Mouse (Mus musculus): Measurements from ENCODE around the gene Ltbp3. TPM values are rescaled to one million over a fixed set of nuclear protein-coding genes. Genes with fewer than 3 reads are reported as not detected.

Gene Ltbp3
- polyA plus RNA-seq, 1 experiment from 2014 or later, result 5.5 TPM

DNA sequence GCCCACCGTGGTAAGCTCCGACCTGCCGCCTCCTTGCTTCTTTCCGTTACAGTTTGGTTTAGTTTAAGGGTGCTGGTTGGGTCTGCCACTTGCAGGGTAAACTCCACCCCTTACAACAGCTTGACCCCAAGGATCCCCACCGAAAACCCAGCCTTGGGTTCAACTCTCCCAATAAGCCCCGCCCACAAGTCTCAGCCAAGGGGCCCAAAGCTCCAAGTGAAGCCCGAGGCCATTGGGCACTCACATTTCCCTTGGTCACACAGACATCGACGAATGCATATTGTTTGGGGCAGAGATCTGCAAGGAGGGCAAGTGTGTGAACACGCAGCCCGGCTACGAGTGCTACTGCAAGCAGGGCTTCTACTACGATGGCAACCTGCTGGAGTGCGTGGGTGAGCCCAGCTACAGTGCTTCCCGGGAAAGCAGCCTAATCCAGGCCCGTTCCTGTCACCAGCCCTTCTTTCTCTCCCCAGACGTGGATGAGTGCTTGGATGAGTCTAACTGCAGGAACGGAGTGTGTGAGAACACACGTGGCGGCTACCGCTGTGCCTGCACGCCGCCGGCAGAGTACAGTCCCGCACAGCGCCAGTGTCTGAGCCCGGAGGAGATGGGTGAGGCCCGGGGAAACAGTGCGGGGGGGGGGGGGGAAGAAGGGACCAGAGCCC, 15.7 kb downstream of the Ltbp3 start:
- H3K4me3 ChIP-seq (ENCODE audit: low read depth, low read length), result peak overlapping the region; percentile 14; the same call in 1 of the 2 replicates
- H3K27ac ChIP-seq (ENCODE audit: low read depth, low read length), result no peak overlapping the region
- H3K4me2 ChIP-seq (ENCODE audit: low read depth, low read length, severe bottlenecking), result peak overlapping the region; percentile 42
- no peaks in the 10 kb centered on the region for H3K9me3 ChIP-seq (ENCODE audit: control insufficient read depth, low read length)
- H3K9ac ChIP-seq (ENCODE audit: low read length), result peak overlapping the region; percentile 44
- H3K36me3 ChIP-seq (ENCODE audit: control insufficient read depth, insufficient read depth, low read length), result peaks cover 2% of the 10 kb centered on the region; the same call in 1 of the 2 replicates
- DNase-seq (ENCODE audit: low spot score) (peak; percentile 66), ATAC-seq (replicated peaks; ENCODE audit: low FRiP score) (0 out of 2 replicates have a peak, but pooled peaks have one; percentile 2)
- 7% methylated on average over 28 of the region's 29 CpGs for WGBS
- H3K27me3 ChIP-seq (ENCODE audit: control insufficient read depth, insufficient read depth, low read length), result peaks cover 27% of the 10 kb centered on the region
- H3K4me1 ChIP-seq (replicated peaks; ENCODE audit: control insufficient read depth, insufficient read depth, low read length), result peaks cover 10% of the 10 kb centered on the region

DNA sequence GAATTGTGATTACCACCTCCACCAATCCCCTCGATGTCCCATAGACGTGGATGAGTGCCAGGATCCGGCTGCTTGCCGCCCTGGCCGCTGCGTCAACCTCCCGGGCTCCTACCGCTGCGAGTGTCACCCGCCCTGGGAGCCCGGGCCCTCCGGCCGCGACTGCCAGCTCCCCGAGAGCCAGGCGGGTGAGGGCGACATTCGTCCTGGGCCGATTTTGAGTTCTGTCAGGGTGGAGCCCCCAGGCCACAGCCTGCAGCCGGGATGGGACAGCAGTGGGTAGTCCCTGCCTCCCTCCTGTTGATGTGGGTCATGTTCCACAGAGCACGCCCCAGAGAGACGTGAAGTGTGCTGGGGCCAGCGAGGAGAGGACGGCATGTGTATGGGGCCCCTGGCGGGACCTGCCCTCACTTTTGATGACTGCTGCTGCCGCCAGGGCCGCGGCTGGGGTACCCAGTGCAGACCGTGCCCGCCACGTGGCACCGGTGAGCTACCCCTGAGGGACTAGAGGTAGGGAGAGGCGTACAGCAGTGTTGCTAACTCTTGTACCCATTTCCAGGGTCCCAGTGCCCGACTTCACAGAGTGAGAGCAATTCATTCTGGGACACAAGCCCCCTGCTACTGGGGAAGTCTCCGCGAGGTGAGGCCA, 16.4 kb downstream of the Ltbp3 start:
- DNase-seq (ENCODE audit: low spot score) (no peak), ATAC-seq (replicated peaks; ENCODE audit: low FRiP score) (peak; percentile 18; the same call in 1 of the 2 replicates)
- Histone ChIP-seq H3K4me1 (replicated peaks; ENCODE audit: control insufficient read depth, insufficient read depth, low read length) (peaks cover 8% of the 10 kb centered on the region), H3K9me3 (ENCODE audit: control insufficient read depth, low read length) (no peaks in the 10 kb centered on the region), H3K27ac (ENCODE audit: low read depth, low read length) (no peak overlapping the region), H3K4me3 (ENCODE audit: low read depth, low read length) (peak overlapping the region; percentile 14; the same call in 1 of the 2 replicates), H3K36me3 (ENCODE audit: control insufficient read depth, insufficient read depth, low read length) (peaks cover 2% of the 10 kb centered on the region; the same call in 1 of the 2 replicates), H3K9ac (ENCODE audit: low read length) (peak overlapping the region; percentile 44), H3K4me2 (ENCODE audit: low read depth, low read length, severe bottlenecking) (peak overlapping the region; percentile 42), H3K27me3 (ENCODE audit: control insufficient read depth, insufficient read depth, low read length) (peaks cover 21% of the 10 kb centered on the region)
- WGBS, result 14% methylated on average over 36 of the region's 36 CpGs

DNA sequence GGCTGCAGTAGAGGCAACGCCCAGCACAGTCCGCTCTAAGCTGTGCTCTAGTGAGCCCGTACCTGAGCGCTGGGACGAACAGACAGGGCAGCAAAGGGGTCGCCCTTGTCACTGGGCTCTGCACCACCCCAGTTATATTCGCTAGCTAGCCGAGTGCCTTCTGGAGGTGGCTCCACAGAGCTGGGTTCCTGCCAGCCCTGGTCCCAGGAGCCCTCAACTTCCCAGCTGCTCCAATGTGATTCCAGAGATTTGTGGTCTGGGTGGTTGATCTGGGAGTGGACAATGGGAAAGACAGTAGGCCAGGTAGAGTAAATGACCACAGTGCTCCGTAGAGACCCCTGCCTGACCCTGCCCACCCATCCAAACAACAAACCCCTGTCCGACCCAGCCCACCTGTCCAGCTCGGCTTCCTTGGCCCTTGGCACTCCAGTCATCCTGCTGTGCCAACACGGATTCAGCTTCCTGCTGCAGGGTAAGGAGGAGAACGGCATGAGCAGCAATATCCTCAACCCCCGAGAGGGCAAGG, 18.2 kb downstream of the Ltbp3 start:
- Histone ChIP-seq H3K36me3 (ENCODE audit: control insufficient read depth, insufficient read depth, low read length) (peaks cover 2% of the 10 kb centered on the region; the same call in 1 of the 2 replicates), H3K9ac (ENCODE audit: low read length) (no peak overlapping the region), H3K4me2 (ENCODE audit: low read depth, low read length, severe bottlenecking) (no peak overlapping the region), H3K9me3 (ENCODE audit: control insufficient read depth, low read length) (no peaks in the 10 kb centered on the region), H3K27me3 (ENCODE audit: control insufficient read depth, insufficient read depth, low read length) (peaks cover 16% of the 10 kb centered on the region), H3K4me3 (ENCODE audit: low read depth, low read length) (no peak overlapping the region), H3K4me1 (replicated peaks; ENCODE audit: control insufficient read depth, insufficient read depth, low read length) (peaks cover 8% of the 10 kb centered on the region), H3K27ac (ENCODE audit: low read depth, low read length) (no peak overlapping the region)
- no peak for DNase-seq (ENCODE audit: low spot score)
- 92% methylated on average over 14 of the region's 14 CpGs for WGBS
- no peak for ATAC-seq (replicated peaks; ENCODE audit: low FRiP score)

DNA sequence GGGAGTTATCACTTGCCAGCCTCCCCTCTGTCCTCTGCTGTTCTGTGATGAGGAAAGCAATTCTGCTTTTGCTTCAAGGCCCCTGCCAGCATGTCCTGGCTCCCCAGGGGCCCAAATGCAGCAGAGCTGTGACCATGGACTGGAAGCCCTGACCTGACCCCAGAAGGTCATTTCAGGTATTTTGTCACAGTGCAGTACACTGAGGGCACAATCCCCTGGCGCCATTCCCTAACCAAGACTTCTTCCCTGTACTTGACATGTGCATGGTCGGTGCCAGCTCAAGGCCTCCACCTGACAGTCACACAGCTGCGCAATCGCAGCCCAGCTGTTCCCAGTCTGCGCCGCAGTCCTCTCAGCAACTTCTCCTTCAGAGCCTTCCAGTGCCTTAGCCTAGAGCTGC, 22.5 kb downstream of the Ltbp3 start:
- H3K9ac ChIP-seq (ENCODE audit: low read length), result no peak overlapping the region
- ATAC-seq (replicated peaks; ENCODE audit: low FRiP score) (no peak), DNase-seq (ENCODE audit: low spot score) (no peak)
- H3K4me2 ChIP-seq (ENCODE audit: low read depth, low read length, severe bottlenecking), result no peak overlapping the region
- H3K27me3 ChIP-seq (ENCODE audit: control insufficient read depth, insufficient read depth, low read length), result no peaks in the 10 kb centered on the region; the same call in 1 of the 2 replicates
- H3K27ac ChIP-seq (ENCODE audit: low read depth, low read length), result no peak overlapping the region
- H3K4me1 ChIP-seq (replicated peaks; ENCODE audit: control insufficient read depth, insufficient read depth, low read length), result no peaks in the 10 kb centered on the region
- no peak overlapping the region for H3K4me3 ChIP-seq (ENCODE audit: low read depth, low read length)
- 93% methylated on average over 6 of the region's 6 CpGs for WGBS
- peaks cover 2% of the 10 kb centered on the region; the same call in 1 of the 2 replicates for H3K36me3 ChIP-seq (ENCODE audit: control insufficient read depth, insufficient read depth, low read length)
- H3K9me3 ChIP-seq (ENCODE audit: control insufficient read depth, low read length), result no peaks in the 10 kb centered on the region

DNA sequence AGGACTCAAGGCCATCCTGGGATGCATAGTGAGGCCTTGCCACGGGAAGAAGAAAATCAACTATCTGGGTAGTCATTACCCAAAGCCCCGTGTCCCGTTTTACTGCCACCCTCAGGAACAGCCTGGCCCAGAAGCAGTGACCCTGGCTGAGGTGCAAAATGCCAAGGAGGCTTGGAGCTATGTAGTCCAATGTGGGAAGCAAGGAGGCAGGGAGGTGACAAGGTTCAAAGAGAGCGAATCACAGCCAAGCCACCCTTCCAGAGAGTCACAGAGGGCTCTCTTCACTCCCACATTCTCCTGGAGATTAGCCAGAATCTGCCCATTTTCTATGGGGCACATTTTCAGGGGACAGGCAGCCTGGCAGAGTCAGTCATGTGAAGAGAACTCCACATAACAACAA, 26.6 kb downstream of the Ltbp3 start:
- H3K4me2 ChIP-seq (ENCODE audit: low read depth, low read length, severe bottlenecking), result no peak overlapping the region
- DNase-seq (ENCODE audit: low spot score) (no peak), ATAC-seq (replicated peaks; ENCODE audit: low FRiP score) (no peak)
- peaks cover 5% of the 10 kb centered on the region for H3K4me1 ChIP-seq (replicated peaks; ENCODE audit: control insufficient read depth, insufficient read depth, low read length)
- no peak overlapping the region for H3K4me3 ChIP-seq (ENCODE audit: low read depth, low read length)
- H3K9me3 ChIP-seq (ENCODE audit: control insufficient read depth, low read length), result no peaks in the 10 kb centered on the region
- H3K27ac ChIP-seq (ENCODE audit: low read depth, low read length), result no peak overlapping the region
- H3K27me3 ChIP-seq (ENCODE audit: control insufficient read depth, insufficient read depth, low read length), result no peaks in the 10 kb centered on the region
- H3K9ac ChIP-seq (ENCODE audit: low read length), result no peak overlapping the region
- H3K36me3 ChIP-seq (ENCODE audit: control insufficient read depth, insufficient read depth, low read length), result no peaks in the 10 kb centered on the region; the same call in 1 of the 2 replicates
- 87% methylated on average over 4 of the region's 4 CpGs for WGBS

DNA sequence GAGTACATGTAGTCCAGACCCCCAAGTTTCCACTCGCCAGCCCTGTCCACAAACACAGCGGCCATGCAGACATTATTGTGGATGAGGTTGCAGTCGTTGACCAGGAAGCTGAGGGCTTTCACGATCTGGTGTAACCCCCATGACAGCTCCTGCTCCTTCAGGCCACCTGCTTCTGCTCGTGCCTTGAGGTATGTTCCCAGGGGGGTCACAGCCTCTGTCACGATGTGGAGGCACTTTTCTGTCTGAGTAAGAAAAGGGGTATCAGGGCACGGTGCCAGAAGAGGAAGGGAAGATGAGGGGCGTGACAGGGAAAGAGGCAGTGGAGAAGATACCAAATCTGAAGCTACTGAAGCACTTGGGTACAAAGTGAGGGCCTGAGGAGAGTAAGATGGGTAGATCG, 29.6 kb downstream of the Ltbp3 start:
- ATAC-seq (replicated peaks; ENCODE audit: low FRiP score) (no peak), DNase-seq (ENCODE audit: low spot score) (no peak)
- H3K9me3 ChIP-seq (ENCODE audit: control insufficient read depth, low read length), result no peaks in the 10 kb centered on the region
- H3K4me3 ChIP-seq (ENCODE audit: low read depth, low read length), result peak overlapping the region; percentile 62
- H3K36me3 ChIP-seq (ENCODE audit: control insufficient read depth, insufficient read depth, low read length), result no peaks in the 10 kb centered on the region
- H3K27ac ChIP-seq (ENCODE audit: low read depth, low read length), result no peak overlapping the region
- peak overlapping the region; percentile 73 for H3K4me2 ChIP-seq (ENCODE audit: low read depth, low read length, severe bottlenecking)
- H3K9ac ChIP-seq (ENCODE audit: low read length), result peak overlapping the region; percentile 78
- H3K27me3 ChIP-seq (ENCODE audit: control insufficient read depth, insufficient read depth, low read length), result no peaks in the 10 kb centered on the region
- 52% methylated on average over 9 of the region's 9 CpGs for WGBS
- peaks cover 5% of the 10 kb centered on the region for H3K4me1 ChIP-seq (replicated peaks; ENCODE audit: control insufficient read depth, insufficient read depth, low read length)

DNA sequence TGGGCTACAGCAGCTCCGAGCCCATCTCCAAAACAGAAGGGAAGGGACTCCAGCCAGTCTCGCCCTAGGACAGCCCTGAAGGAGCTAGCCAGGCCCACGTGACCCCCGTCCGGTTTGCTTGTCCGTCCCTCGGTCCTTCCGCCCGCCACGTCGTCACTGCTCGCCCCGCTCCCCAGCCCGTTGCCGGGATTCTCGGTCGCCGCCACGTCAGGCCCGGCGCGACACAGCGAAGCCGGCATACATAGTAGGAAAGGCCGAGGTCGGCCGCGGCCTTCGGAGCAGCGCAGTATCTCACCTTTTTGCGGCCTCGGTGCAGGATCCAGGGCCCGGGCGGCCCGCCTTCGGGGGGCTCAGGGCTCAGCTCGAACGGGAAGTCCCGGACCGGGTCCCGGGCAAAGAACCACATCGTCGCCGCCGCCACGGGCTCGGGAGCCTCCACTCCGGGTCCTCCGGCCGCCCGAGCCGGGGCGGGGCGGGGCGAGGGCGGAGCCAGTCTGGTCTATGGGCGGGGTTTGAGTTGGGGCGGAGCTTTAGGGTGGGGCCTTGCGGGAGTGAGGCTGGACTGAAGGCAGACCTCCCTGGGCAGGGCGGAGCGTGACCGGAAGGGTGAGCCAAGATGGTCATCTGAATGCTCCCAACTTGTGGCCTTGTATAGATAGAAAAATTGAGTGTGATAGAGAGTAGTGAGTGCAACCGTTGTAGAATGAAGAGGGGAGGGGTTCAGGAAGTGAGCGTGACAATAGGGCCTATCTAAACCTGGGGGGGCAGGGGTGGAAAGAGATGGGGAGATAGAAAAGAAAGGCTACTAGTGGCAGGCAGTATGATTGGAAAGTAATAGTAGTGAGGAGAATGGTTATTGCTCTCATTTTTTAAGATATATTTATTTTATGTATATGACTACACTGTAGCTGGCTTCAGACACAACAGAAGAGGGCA, 30.5 kb downstream of the Ltbp3 start, which contains the start of gene Scyl1:
Scyl1 (minus strand) TSS at position 495 of the 936 bp plus-strand sequence.
- H3K27me3 ChIP-seq (ENCODE audit: control insufficient read depth, insufficient read depth, low read length), result no peaks in the 10 kb centered on the region

More for the DNA sequence above, 30.5 kb downstream of the Ltbp3 start, which contains the start of gene Scyl1:
- peak within 1 kb of the TSS; percentile 73 for H3K4me2 ChIP-seq (ENCODE audit: low read depth, low read length, severe bottlenecking)
- H3K4me3 ChIP-seq (ENCODE audit: low read depth, low read length), result peak within 1 kb of the TSS; percentile 62
- H3K9ac ChIP-seq (ENCODE audit: low read length), result peak within 1 kb of the TSS; percentile 78
- ATAC-seq (replicated peaks; ENCODE audit: low FRiP score) (peak; percentile 96), DNase-seq (ENCODE audit: low spot score) (peak; percentile 96)
- H3K27ac ChIP-seq (ENCODE audit: low read depth, low read length), result peak within 1 kb of the TSS; percentile 28; the same call in 1 of the 2 replicates
- 1% methylated on average over 64 of the region's 64 CpGs for whole genome bisulfite sequencing
- no peaks in the 10 kb centered on the region for H3K9me3 ChIP-seq (ENCODE audit: control insufficient read depth, low read length)
- H3K36me3 ChIP-seq (ENCODE audit: control insufficient read depth, insufficient read depth, low read length), result no peaks in the 10 kb centered on the region
- H3K4me1 ChIP-seq (replicated peaks; ENCODE audit: control insufficient read depth, insufficient read depth, low read length), result peaks cover 5% of the 10 kb centered on the region

All from forebrain, embryonic 11.5 days (tissue).